Mouse (Mus musculus) activated CD4-positive, CD25-positive, alpha-beta regulatory T cell, adult 4 months (primary cell): ENCODE measurements around the gene Olfr533. TPM values are rescaled to one million over a fixed set of nuclear protein-coding genes. Genes with fewer than 3 reads are reported as not detected.
"Not testable (repeated sequence)": the region's sequence is repeated elsewhere in the genome, so short reads cannot be mapped to it uniquely, and the experiment has no call there.

Source experiments
- ATAC-seq: one replicate; pipeline ENCODE4 v1.8.0; 2017
- polyA plus RNA-seq, 2 experiments: library from polyadenylated mRNA; unstranded; fragments of 100-300 nt; shearing (Covaris generic); gene quantifications; one replicate each; pipeline ENCODE4 v1.2.1; 2017

Gene Olfr533
- not detected for polyA plus RNA-seq

DNA sequence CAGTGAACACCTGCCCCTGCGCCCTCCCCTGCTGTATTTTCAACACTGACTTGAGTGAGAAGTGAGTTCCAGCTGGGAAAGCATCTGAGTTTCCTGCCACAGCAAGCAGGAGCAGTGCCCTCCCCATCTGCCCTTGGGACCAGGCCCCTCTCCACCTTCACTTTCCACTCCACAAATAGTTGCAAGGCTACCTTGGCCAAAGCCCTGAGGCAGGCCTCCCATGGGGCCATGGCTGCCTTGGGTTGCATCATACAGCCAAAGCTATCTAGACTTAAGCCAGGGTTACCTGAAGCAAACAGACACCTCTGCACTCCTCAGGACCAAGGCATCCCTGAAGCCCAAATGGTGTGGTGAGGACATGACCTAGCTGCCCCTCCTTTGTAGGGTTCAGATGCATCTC lies at the start of gene Olfr533:
Olfr533 (plus strand) TSS at position 301 of the 400 bp plus-strand sequence.
- not testable (repeated sequence) for ATAC-seq

DNA sequence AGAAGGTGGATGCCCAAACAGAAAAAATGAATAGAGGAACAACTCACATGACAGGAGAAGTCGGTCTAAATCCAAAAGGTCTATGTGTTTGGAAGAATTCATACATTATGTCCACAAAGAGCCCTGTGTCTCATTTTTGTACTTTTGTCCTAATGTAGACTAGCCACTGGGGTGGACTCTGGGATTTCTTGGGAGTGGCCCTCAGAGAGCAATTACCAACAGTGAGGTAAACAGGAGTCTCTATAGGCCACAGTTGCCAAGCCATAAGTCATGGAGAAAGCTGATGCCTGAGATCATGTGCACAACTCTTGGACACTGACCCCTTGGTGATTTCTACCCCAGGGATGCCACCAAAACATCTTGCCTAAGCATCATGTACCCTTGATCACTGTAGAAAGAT lies 41.6 kb upstream of the Olfr533 start, which contains the start of gene Olfr532:
Olfr532 (minus strand) TSS at position 101 of the 400 bp plus-strand sequence.
- no peak for ATAC-seq

DNA sequence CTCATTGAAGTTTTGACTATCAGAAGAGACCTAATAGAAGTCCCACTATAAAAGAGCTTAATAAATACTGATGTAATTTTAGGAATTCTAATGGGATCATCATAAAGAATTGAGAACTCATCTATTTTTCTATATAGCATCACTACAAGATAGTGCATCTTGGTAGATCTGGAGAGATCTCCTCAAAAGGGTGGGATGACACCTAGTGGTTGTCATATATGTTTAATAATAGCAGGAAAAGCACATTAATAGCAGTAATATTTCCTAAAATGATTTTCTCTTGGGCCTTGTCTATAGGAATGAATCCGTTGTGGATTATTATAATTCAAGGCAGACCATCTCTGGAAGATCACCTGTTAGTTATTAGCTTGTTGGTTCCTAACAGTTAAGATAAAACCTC lies 20.0 kb upstream of the Olfr533 start:
- no peak for ATAC-seq

DNA sequence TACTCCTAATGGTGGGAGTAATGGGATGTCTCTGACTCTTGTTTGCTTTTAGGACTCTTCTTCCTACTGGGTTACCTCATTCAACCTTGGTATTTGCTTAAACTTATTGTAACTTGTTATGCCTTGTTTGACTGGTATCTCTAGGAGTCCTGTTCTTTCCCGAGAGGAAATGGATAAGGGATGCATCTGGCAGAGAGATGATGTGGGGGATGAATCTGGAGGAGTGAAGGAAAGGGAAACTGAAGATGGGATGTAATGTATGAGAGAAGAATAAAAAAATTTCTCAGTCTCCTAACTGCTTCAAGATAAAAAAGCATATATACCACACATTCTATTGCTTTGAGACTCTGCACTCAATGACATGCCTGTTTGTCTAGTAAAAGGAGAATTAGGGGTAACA lies 14.7 kb downstream of the Olfr533 start:
- ATAC-seq, result no peak

DNA sequence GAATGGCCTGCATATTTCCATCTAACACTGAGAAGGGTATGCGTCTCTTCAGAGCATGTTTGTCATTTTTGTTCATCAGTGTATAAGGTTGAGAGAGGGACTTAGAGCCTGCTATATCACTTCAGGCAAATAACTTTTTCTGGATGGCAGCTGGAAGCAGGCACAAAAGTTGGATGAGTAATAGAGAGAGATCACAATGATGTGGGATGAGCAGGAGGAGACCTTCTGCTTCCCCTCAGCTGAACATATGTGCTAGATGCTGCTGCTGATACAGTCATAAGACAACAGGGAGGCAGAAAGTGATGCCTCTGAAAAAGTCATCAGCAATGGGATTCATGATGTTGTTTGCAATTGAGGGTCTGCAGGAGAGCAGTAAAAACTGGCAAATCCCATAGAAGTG lies 15.6 kb downstream of the Olfr533 start:
- no peak for ATAC-seq

DNA sequence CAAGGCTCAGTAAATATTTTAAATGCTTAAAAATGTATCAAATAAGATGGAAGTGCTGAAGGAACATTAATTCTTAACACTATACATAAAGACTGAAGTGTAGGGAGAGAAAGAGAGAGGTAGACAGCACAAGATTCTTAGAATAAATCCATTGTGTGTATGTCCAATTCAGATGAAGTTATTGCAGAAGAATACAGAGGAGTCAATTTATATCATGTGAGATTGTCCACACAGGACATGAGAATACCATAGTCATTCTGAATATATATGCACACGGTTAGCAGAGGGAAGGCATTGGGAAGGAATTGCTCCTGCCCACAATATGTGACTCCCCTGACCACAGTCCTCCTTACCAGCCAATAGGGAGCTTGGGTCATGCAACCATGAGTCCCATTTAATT lies 20.7 kb downstream of the Olfr533 start, which contains the start of gene Olfr535:
Olfr535 (plus strand) TSS at position 301 of the 400 bp plus-strand sequence.
- ATAC-seq, result no peak

DNA sequence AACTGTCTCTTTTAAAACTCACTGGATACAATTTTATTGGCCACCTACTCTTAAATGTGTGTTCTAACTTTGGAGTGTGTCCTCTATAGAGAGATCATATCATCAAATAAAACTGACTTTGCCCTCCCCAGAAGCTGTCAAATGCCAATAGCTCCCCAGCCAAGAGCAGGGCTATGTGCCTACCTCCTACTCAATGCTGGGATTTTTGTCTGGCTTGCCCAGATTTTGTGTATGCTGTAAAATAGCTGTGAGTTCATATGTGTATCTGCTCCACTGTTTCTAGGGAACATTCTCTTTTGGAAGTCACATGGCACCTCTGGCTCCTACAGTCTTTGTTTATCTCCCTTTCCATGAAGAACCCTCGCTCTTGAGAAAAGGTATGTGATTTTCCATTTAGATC lies 25.8 kb downstream of the Olfr533 start:
- no peak for ATAC-seq

DNA sequence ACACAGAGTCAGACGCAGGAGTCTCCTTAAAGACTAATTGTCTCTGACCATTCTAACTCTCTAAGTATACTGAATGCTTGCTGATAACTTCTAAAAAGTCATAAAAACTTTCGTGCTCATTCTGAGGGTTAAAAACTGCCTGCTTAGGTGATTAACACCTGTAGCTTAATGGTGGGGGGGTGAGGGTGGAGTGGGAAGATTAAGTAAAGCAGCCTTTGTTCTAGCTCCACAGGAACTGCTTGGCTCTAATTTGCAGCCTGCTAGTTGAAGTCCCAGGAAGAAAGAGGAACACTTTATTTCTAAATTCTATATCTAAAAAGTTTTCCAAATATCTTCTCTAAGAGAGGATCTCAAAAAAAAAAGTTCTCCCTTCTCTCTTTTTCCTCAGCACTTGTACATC lies 31.1 kb downstream of the Olfr533 start:
- no peak for ATAC-seq

DNA sequence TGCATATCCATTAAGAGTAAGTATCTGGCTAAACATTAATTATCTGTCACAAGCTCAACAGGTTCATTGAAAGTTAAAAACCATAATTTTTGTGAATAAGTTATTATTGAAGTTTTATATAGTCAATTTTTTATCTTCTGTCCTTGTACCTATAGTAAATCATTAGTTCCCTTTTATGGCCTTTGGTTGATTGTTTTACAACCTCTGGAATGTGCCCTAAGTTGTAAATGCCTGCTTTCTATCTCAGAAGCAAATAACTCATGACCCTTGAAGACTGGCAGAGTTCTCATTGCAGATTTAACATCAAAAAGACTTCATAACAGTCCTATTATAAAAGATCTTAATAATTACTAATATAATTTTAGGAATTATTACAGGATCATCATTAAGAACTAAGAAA lies 31.5 kb downstream of the Olfr533 start:
- no peak for ATAC-seq

DNA sequence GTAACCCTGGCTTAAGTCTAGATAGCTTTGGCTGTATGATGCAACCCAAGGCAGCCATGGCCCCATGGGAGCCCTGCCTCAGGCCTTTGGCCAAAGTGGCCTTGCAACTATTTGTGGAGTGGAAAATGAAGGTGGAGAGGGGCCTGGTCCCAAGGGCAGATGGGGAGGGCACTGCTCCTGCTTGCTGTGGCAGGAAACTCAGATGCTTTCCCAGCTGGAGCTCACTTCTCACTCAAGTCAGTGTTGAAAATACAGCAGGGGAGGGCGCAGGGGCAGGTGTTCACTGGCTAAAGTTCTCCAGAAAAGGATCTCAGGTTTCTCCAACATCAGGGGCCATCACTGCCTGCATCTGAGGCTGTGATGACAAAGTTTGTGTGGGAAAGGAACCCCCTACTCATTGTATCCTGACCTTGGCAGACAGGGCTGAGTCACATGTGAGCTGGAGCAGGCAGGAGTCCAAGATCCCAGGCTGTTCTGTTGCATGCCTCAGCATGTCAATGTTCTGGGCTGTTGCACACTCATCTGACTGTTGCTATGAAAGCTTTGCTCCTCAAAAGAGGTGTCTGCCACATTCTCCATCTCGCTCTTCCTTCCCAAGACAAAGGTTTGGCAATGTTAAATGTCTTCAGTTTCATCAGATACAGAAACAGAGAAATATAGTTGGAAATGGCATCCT lies 44.3 kb downstream of the Olfr533 start, which contains the start of gene Olfr536:
Olfr536 (minus strand) TSS at position 51 of the 676 bp plus-strand sequence.
- not testable (repeated sequence) for ATAC-seq

Other genes with a start within 250 kb of the Olfr533 start
- gene Cd163l1, start 245.1 kb upstream of the Olfr533 start, polyA plus RNA-seq, result under 1 TPM in 1 of 2 experiments, not detected in 1; 0.15 TPM
- 1 to 10 TPM in 1 of 2 experiments, under 1 TPM in 1; 0.82 to 2.5 TPM for gene 5830411N06Rik, start 216.1 kb upstream of the Olfr533 start, polyA plus RNA-seq
- under 1 TPM; 0.09 to 0.28 TPM for gene Olfr525, start 142.5 kb upstream of the Olfr533 start, polyA plus RNA-seq
- gene Olfr527, start 129.4 kb upstream of the Olfr533 start, polyA plus RNA-seq, result under 1 TPM in 1 of 2 experiments, not detected in 1; 0.45 TPM
- gene Olfr60, start 101.7 kb upstream of the Olfr533 start, polyA plus RNA-seq, result 1 to 10 TPM in 1 of 2 experiments, not detected in 1; 1.3 TPM
- gene Olfr530, start 87.0 kb upstream of the Olfr533 start, polyA plus RNA-seq, result not detected
- not detected for gene Olfr531, start 60.5 kb upstream of the Olfr533 start, polyA plus RNA-seq
- under 1 TPM in 1 of 2 experiments, not detected in 1; 0.29 TPM for gene Olfr532, start 41.7 kb upstream of the Olfr533 start, polyA plus RNA-seq
- gene Olfr535, start 20.8 kb downstream of the Olfr533 start, polyA plus RNA-seq, result not detected
- gene Olfr536, start 44.0 kb downstream of the Olfr533 start, polyA plus RNA-seq, result not detected
- gene Olfr538, start 104.5 kb downstream of the Olfr533 start, polyA plus RNA-seq, result not detected
- gene Olfr46, start 137.9 kb downstream of the Olfr533 start, polyA plus RNA-seq, result under 1 TPM in 1 of 2 experiments, not detected in 1; 0.08 TPM
- gene Olfr61, start 165.6 kb downstream of the Olfr533 start, polyA plus RNA-seq, result not detected
- not detected for gene Olfr53, start 183.1 kb downstream of the Olfr533 start, polyA plus RNA-seq
- under 1 TPM; 0.05 to 0.24 TPM for gene Olfr539, start 196.6 kb downstream of the Olfr533 start, polyA plus RNA-seq
- not detected for gene Olfr45, start 218.6 kb downstream of the Olfr533 start, polyA plus RNA-seq
- not detected for gene Olfr541, start 233.9 kb downstream of the Olfr533 start, polyA plus RNA-seq